Comparison of ENCODE assay signal across 8 mouse cellular contexts in the genomic region with DNA sequence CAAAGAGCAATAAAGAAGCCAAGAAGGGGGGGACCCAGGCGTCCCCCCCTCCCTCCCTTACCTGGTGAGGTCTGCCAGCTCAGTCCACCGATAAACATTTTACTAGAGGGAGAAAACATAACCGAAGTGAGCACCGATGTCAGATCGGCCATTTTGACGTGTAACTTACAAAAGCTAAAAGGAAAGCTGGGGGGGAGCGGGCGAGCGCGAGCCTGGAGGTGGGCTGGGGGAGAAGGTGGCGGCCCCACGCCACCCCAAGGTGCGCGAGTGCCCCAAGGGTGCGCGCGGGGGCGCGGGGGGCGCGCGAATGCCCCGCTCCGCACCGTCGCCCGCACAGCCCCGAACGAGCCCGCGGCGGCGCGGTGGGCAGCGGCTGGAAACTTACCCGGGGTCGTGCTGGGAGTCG. TPM values are rescaled to one million over a fixed set of nuclear protein-coding genes. Genes with fewer than 3 reads are reported as not detected.
DNase-seq lines count a peak whose midpoint lies in the region; ATAC-seq and TF ChIP-seq lines count a peak whose summit lies in the region.

No protein-coding gene starts in this region.

- peak overlapping the region; percentile 100 for H3K27ac ChIP-seq in gastrocnemius, adult 2 months
- H3K27ac ChIP-seq in hindbrain, embryonic 16.5 days (ENCODE audit: low read depth, low read length): peak overlapping the region; percentile 96
- H3K27ac ChIP-seq in midbrain, embryonic 10.5 days (replicated peaks): peak overlapping the region; percentile 100

- WGBS in hindbrain, embryonic 16.5 days: 1% methylated on average over 30 of the region's 38 CpGs
- WGBS in midbrain, embryonic 10.5 days: 0% methylated on average over 35 of the region's 38 CpGs

- intact Hi-C loops in gastrocnemius, adult 2 months (cut with DNase I): loop anchor here (2.0 to 5.0 kb wide), 2 partner anchors 90 to 165 kb away; no protein-coding TSS in a partner anchor
- intact Hi-C loops in left cerebral cortex, postnatal 14 days (cut with DNase I): loop anchor here (5.0 to 10.0 kb wide), 2 partner anchors 133 to 165 kb away; no protein-coding TSS in a partner anchor

- ATAC-seq in hindbrain, embryonic 16.5 days: peak; percentile 46

- peak overlapping the region; percentile 89 for H3K4me3 ChIP-seq in gastrocnemius, adult 2 months
- H3K4me3 ChIP-seq in hindbrain, embryonic 16.5 days (ENCODE audit: low read length): peak overlapping the region; percentile 94
- H3K4me3 ChIP-seq in midbrain, embryonic 10.5 days: peak overlapping the region; percentile 97

- H3K9ac ChIP-seq in hindbrain, embryonic 16.5 days (ENCODE audit: low read depth, low read length): peak overlapping the region; percentile 95

- no peaks in the 10 kb centered on the region for H3K36me3 ChIP-seq in hindbrain, embryonic 16.5 days (ENCODE audit: control insufficient read depth, insufficient read depth, low read length)
- peaks cover 22% of the 10 kb centered on the region for H3K36me3 ChIP-seq in midbrain, embryonic 10.5 days

- H3K4me2 ChIP-seq in hindbrain, embryonic 16.5 days (ENCODE audit: low read length): peak overlapping the region; percentile 56

- TF ChIP-seq CTCF in gastrocnemius, adult 2 months (IDR thresholded peaks at IDR 0.05): no peak

- no peaks in the 10 kb centered on the region for H3K27me3 ChIP-seq in hindbrain, embryonic 16.5 days (replicated peaks; ENCODE audit: control insufficient read depth, insufficient read depth, low read length)
- H3K27me3 ChIP-seq in midbrain, embryonic 10.5 days (ENCODE audit: low read depth, poor library complexity, severe bottlenecking): no peaks in the 10 kb centered on the region

- no peaks in the 10 kb centered on the region for H3K9me3 ChIP-seq in hindbrain, embryonic 16.5 days (ENCODE audit: control insufficient read depth, low read length)
- no peaks in the 10 kb centered on the region for H3K9me3 ChIP-seq in midbrain, embryonic 10.5 days (replicated peaks)

- peaks cover 23% of the 10 kb centered on the region for H3K4me1 ChIP-seq in hindbrain, embryonic 16.5 days (ENCODE audit: control insufficient read depth, insufficient read depth, low read depth, low read length)
- H3K4me1 ChIP-seq in midbrain, embryonic 10.5 days: peaks cover 72% of the 10 kb centered on the region

- no peak for DNase-seq in gastrocnemius, adult 2 months
- DNase-seq in gastrocnemius, adult 18-20 months (ENCODE audit: low spot score): no peak
- peak; percentile 46 for DNase-seq in 3134 (ENCODE audit: extremely low read depth, insufficient read length, low spot score)
- DNase-seq in c-Kit-positive CD71-positive TER-119-negative erythroid progenitor cells, embryonic 14.5 days (ENCODE audit: low read depth): peak; percentile 21
- DNase-seq in midbrain, embryonic 10.5 days (ENCODE audit: low spot score): no peak
- DNase-seq in left cerebral cortex, postnatal 14 days (ENCODE audit: low spot score in 2 of 2): no peak
- no peak for DNase-seq in Muller cell, postnatal 12 days (ENCODE audit: inconsistent ontology term)

RNA-seq across cellular contexts. Expression of a gene that starts 0.7 kb away (rescaled TPM):
- 100 to 1,000 TPM; 169 to 193 TPM for total RNA-seq in gastrocnemius, adult 2 months (2021)
- 100 to 1,000 TPM; 179 to 180 TPM for total RNA-seq in gastrocnemius, adult 18-20 months (2021)
- polyA plus RNA-seq in hindbrain, embryonic 16.5 days (2015; fragmentation: Nextera tagmentation; extraction: Ambion mirVana): 28.8 and 31.0 TPM in 2 replicates
- 25.3 and 30.5 TPM in 2 replicates for polyA plus RNA-seq in midbrain, embryonic 10.5 days (2016; fragmentation: Nextera tagmentation; extraction: Ambion mirVana)
- 100 to 1,000 TPM in 1 of 2 experiments, 10 to 100 TPM in 1; 97.8 to 103 TPM for total RNA-seq in left cerebral cortex, postnatal 14 days (2021)

Comparison
In these comparisons a context has a peak if more than half of its experiments do, and no peak if none do; other contexts are left out.
1. DNase-seq: peak in 3134 (single experiment) and c-Kit-positive CD71-positive TER-119-negative erythroid progenitor cells, embryonic 14.5 days (single experiment); none in gastrocnemius, adult 2 months (single experiment), gastrocnemius, adult 18-20 months (single experiment), midbrain, embryonic 10.5 days (single experiment), left cerebral cortex, postnatal 14 days (0 of 2) and Muller cell, postnatal 12 days (single experiment).
2. Peak in every context shown above with its lines, with median percentiles within 50 percentile points of each other: H3K27ac ChIP-seq and H3K4me3 ChIP-seq.